Mouse (Mus musculus): Measurements from ENCODE around the gene Grik4.

DNA sequence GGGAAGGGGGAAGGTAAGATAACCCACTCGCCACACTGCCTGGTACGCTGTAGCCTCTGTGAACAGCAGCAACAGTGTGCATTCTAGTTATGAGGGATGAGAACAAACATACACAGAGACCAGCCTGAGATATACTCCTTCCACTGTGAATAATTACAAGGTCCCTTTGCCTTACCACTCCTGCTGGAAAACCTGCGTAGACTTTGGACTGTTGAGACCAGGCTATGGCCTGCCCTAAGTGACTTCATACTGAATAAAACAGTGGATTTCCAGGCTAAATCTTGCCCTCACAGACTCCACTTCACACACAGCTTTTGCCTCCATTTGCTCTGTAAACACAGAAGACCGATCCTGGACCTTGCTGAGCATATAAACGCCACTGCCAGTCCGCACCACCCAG, 94.2 kb downstream of the Grik4 start:
- no peak for TF ChIP-seq POLR2A (IDR thresholded peaks at IDR 0.05; ENCODE audit: low read depth, low read length)
- no peak for TF ChIP-seq CTCF (IDR thresholded peaks at IDR 0.05; ENCODE audit: extremely low read depth, insufficient read length, insufficient replicate concordance, low read depth, low read length)
